ENCODE assay signal across 8 mouse cellular contexts in genomic region chr2:158745049-158745482, GRCm38 (mm10). TPM values are rescaled to one million over a fixed set of nuclear protein-coding genes. Genes with fewer than 3 reads are reported as not detected.
DNase-seq lines count a peak whose midpoint lies in the region; ATAC-seq and TF ChIP-seq lines count a peak whose summit lies in the region.

No protein-coding gene starts in this region.

- TF ChIP-seq POLR2A in thymus, adult 2 months (IDR thresholded peaks at IDR 0.05; ENCODE audit: control insufficient read depth, extremely low read depth, insufficient read depth, low read length, poor library complexity), result no peak

- 3% methylated on average over 2 of the region's 2 CpGs for WGBS in thymus, adult 2 months
- WGBS in forebrain, embryonic 12.5 days, result 13% methylated on average over 2 of the region's 2 CpGs
- WGBS in midbrain, embryonic 15.5 days, result 17% methylated on average over 2 of the region's 2 CpGs

- H3K4me1 ChIP-seq in thymus, adult 2 months (replicated peaks; ENCODE audit: control insufficient read depth, insufficient read depth, low read length), result peaks cover 20% of the 10 kb centered on the region
- H3K4me1 ChIP-seq in forebrain, embryonic 12.5 days, result peaks cover 8% of the 10 kb centered on the region; the same call in 1 of the 2 replicates
- H3K4me1 ChIP-seq in midbrain, embryonic 15.5 days, result peaks cover 4% of the 10 kb centered on the region; the same call in 1 of the 2 replicates

- no peak for DNase-seq in frontal cortex, postnatal 25 days (ENCODE audit: low spot score in 2 of 2)
- peak; percentile 67 for DNase-seq in thymus, adult 2 months
- no peak for DNase-seq in thymus, adult 18-20 months
- DNase-seq in layer of hippocampus, adult 9-10 months (ENCODE audit: low spot score), result peak; percentile 40
- DNase-seq in ovary, postnatal 36 days (ENCODE audit: low spot score), result no peak

- ATAC-seq in frontal cortex, adult (ENCODE audit: low TSS enrichment), result peak; percentile 62
- peak; percentile 51; the same call in 1 of the 2 replicates for ATAC-seq in forebrain, embryonic 12.5 days (ENCODE audit: low FRiP score)
- peak; percentile 27; the same call in 1 of the 2 replicates for ATAC-seq in midbrain, embryonic 15.5 days (replicated peaks)

- no peak overlapping the region for H3K4me2 ChIP-seq in forebrain, embryonic 12.5 days
- no peak overlapping the region for H3K4me2 ChIP-seq in midbrain, embryonic 15.5 days

- peaks cover 66% of the 10 kb centered on the region for H3K36me3 ChIP-seq in thymus, adult 2 months (ENCODE audit: control insufficient read depth, insufficient read depth, low read length)
- H3K36me3 ChIP-seq in forebrain, embryonic 12.5 days (replicated peaks), result no peaks in the 10 kb centered on the region
- no peaks in the 10 kb centered on the region; the same call in 1 of the 2 replicates for H3K36me3 ChIP-seq in midbrain, embryonic 15.5 days (replicated peaks)

- peaks cover 2% of the 10 kb centered on the region; the same call in 1 of the 2 replicates for H3K9me3 ChIP-seq in forebrain, embryonic 12.5 days
- no peaks in the 10 kb centered on the region for H3K9me3 ChIP-seq in midbrain, embryonic 15.5 days

- H3K4me3 ChIP-seq in thymus, adult 2 months (ENCODE audit: control insufficient read depth, insufficient read depth, low read length), result no peak overlapping the region
- no peak overlapping the region for H3K4me3 ChIP-seq in forebrain, embryonic 12.5 days (replicated peaks)
- no peak overlapping the region for H3K4me3 ChIP-seq in midbrain, embryonic 15.5 days

- peak overlapping the region; percentile 64; the same call in 1 of the 2 replicates for H3K27ac ChIP-seq in thymus, adult 2 months (ENCODE audit: control insufficient read depth, insufficient read depth, low read length)
- no peak overlapping the region for H3K27ac ChIP-seq in forebrain, embryonic 12.5 days
- no peak overlapping the region for H3K27ac ChIP-seq in midbrain, embryonic 15.5 days

- TF ChIP-seq CTCF in thymus, adult 2 months (IDR thresholded peaks at IDR 0.05; ENCODE audit: borderline replicate concordance, control insufficient read depth, extremely low read depth, insufficient read depth, low read length, poor library complexity), result 0 out of 2 replicates have a peak, but pooled peaks have one; percentile 11

- no peak overlapping the region for H3K9ac ChIP-seq in forebrain, embryonic 12.5 days
- H3K9ac ChIP-seq in midbrain, embryonic 15.5 days, result no peak overlapping the region

- H3K27me3 ChIP-seq in thymus, adult 2 months (ENCODE audit: control insufficient read depth, insufficient read depth, low read length), result no peaks in the 10 kb centered on the region
- H3K27me3 ChIP-seq in forebrain, embryonic 12.5 days, result no peaks in the 10 kb centered on the region
- no peaks in the 10 kb centered on the region for H3K27me3 ChIP-seq in midbrain, embryonic 15.5 days (replicated peaks)

RNA-seq across cellular contexts. Expression of gene Fam83d, which starts 22.8 kb away (rescaled TPM):
- polyA plus RNA-seq in thymus, adult 2 months (2012; rRNA removed), result 26.2 and 32.5 TPM in 2 replicates
- polyA plus RNA-seq in forebrain, embryonic 12.5 days (2016; fragmentation: Nextera tagmentation; extraction: Ambion mirVana), result 50.9 and 51.0 TPM in 2 replicates
- polyA plus RNA-seq in midbrain, embryonic 15.5 days (2015; fragmentation: Nextera tagmentation; extraction: Ambion mirVana), result 6.0 and 7.3 TPM in 2 replicates

RNA-seq across cellular contexts. Expression of gene Dhx35, which starts 49.5 kb away (rescaled TPM):
- polyA plus RNA-seq in thymus, adult 2 months (2012; rRNA removed), result 29.9 and 30.2 TPM in 2 replicates
- 20.1 and 22.7 TPM in 2 replicates for polyA plus RNA-seq in forebrain, embryonic 12.5 days (2016; fragmentation: Nextera tagmentation; extraction: Ambion mirVana)
- polyA plus RNA-seq in midbrain, embryonic 15.5 days (2015; fragmentation: Nextera tagmentation; extraction: Ambion mirVana), result 14.3 and 14.6 TPM in 2 replicates

Comparison
In these comparisons a context has a peak if more than half of its experiments do, and no peak if none do; other contexts are left out.
1. DNase-seq: peak in thymus, adult 2 months (single experiment) and layer of hippocampus, adult 9-10 months (single experiment); none in frontal cortex, postnatal 25 days (0 of 2), thymus, adult 18-20 months (0 of 2) and ovary, postnatal 36 days (single experiment).
2. Peak in every context shown above with its lines, with median percentiles within 50 percentile points of each other: ATAC-seq.